Mouse (Mus musculus) ES-Bruce4 (cell line): ENCODE measurements around the gene Sec14l3.

Experiments
- CTCF ChIP-seq: IDR thresholded peaks from one replicate; pipeline ENCODE4 v1.8.1; 2011; ENCODE audit warnings: low read depth, low read length
- EP300 ChIP-seq: IDR thresholded peaks from 2 replicates; pipeline ENCODE4 v1.6.1; 2011; ENCODE audit warnings: low read depth, low read length; ENCODE audit not compliant: insufficient read depth

DNA sequence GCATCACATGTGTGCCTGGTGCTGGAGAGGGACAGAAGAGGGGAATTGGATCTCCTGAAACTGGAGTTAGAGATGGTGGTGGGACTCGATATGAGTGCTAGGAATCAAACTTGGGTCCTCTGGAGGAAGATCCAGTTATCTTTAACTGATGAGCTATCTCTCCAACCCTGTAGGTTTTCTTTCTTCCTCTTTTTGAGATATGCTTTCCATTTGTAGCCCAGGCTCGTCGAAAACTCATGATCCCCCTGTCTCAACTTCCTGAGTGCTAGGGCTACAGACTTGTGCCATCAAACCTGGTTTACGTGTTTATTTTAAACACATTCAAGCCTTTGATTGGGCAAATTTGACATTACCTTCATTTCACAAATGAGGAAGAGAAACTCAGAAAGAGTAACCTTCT is 30.5 kb upstream of the Sec14l3 start:
- TF ChIP-seq EP300 (no peak), CTCF (no peak)
